In genomic region chr9:75632902-75633301, GRCm38 (mm10) we compare ENCODE assay signal across 9 mouse cellular contexts. TPM values are rescaled to one million over a fixed set of nuclear protein-coding genes. Genes with fewer than 3 reads are reported as not detected.
DNase-seq lines count a peak whose midpoint lies in the region; ATAC-seq and TF ChIP-seq lines count a peak whose summit lies in the region.
"Had no signal": no experiment of that assay in that cellular context is flagged by ENCODE, and none has a peak within 500 bp of the region (broad histone marks: within the 10 kb centered on the region; RNA-seq: fewer than 3 reads in every experiment).

No protein-coding gene starts in this region.

- intact Hi-C loops in gastrocnemius, adult 2 months (cut with DNase I), result no loop called here

- peaks cover 5% of the 10 kb centered on the region; the same call in 1 of the 2 replicates for H3K4me1 ChIP-seq in hindbrain, embryonic 13.5 days (replicated peaks)
- no peaks in the 10 kb centered on the region for H3K4me1 ChIP-seq in neural tube, embryonic 11.5 days (ENCODE audit: control insufficient read depth, insufficient read depth, low read length)

- H3K4me2 ChIP-seq in hindbrain, embryonic 13.5 days, result no peak overlapping the region
- no peak overlapping the region for H3K4me2 ChIP-seq in neural tube, embryonic 11.5 days (ENCODE audit: low read depth)

- H3K9ac ChIP-seq in hindbrain, embryonic 13.5 days, result no peak overlapping the region
- no peak overlapping the region for H3K9ac ChIP-seq in neural tube, embryonic 11.5 days (ENCODE audit: low read length)

- H3K27me3 ChIP-seq in hindbrain, embryonic 13.5 days, result no peaks in the 10 kb centered on the region
- no peaks in the 10 kb centered on the region for H3K27me3 ChIP-seq in neural tube, embryonic 11.5 days (ENCODE audit: control insufficient read depth, insufficient read depth, low read length)

- no peaks in the 10 kb centered on the region for H3K9me3 ChIP-seq in hindbrain, embryonic 13.5 days
- H3K9me3 ChIP-seq in neural tube, embryonic 11.5 days (ENCODE audit: control insufficient read depth, low read length), result no peaks in the 10 kb centered on the region

- no peak overlapping the region for H3K27ac ChIP-seq in gastrocnemius, adult 2 months
- no peak overlapping the region for H3K27ac ChIP-seq in hindbrain, embryonic 13.5 days
- no peak overlapping the region for H3K27ac ChIP-seq in neural tube, embryonic 11.5 days (ENCODE audit: low read depth, low read length)
- H3K27ac ChIP-seq: macrophage had no signal

- H3K36me3 ChIP-seq in hindbrain, embryonic 13.5 days, result peaks cover 12% of the 10 kb centered on the region
- H3K36me3 ChIP-seq in neural tube, embryonic 11.5 days (ENCODE audit: control insufficient read depth, insufficient read depth, low read length), result no peaks in the 10 kb centered on the region

- 12% methylated on average over 1 of the region's 1 CpGs for WGBS in hindbrain, embryonic 13.5 days
- 57% methylated on average over 1 of the region's 1 CpGs for WGBS in neural tube, embryonic 11.5 days

- DNase-seq in gastrocnemius, adult 2 months, result peak; percentile 39
- DNase-seq in gastrocnemius, postnatal 10 days, result no peak
- DNase-seq in thymus, postnatal 14 days, result peak; percentile 38
- no peak for DNase-seq in thymus, postnatal 36 days
- DNase-seq in neural tube, embryonic 11.5 days (ENCODE audit: low spot score), result peak; percentile 28
- no peak for DNase-seq in natural killer cell, adult 2 months (ENCODE audit: low spot score in 2 of 2)
- no peak for DNase-seq in T-cell, adult 2 months (ENCODE audit: low spot score)

- TF ChIP-seq CTCF in gastrocnemius, adult 2 months (IDR thresholded peaks at IDR 0.05), result peak; percentile 63

- no peak overlapping the region for H3K4me3 ChIP-seq in gastrocnemius, adult 2 months
- no peak overlapping the region for H3K4me3 ChIP-seq in hindbrain, embryonic 13.5 days
- H3K4me3 ChIP-seq in neural tube, embryonic 11.5 days (ENCODE audit: low read depth, low read length), result no peak overlapping the region

- ATAC-seq in hindbrain, embryonic 13.5 days (ENCODE audit: low FRiP score), result peak; percentile 28; the same call in 1 of the 2 replicates
- no peak for ATAC-seq in neural tube, embryonic 11.5 days (ENCODE audit: insufficient read depth, low FRiP score, low TSS enrichment)

RNA-seq across cellular contexts. Expression of gene Lysmd2, which starts 7.4 kb away (rescaled TPM):
- total RNA-seq in gastrocnemius, adult 2 months (2021), result 1 to 10 TPM; 4.0 to 4.7 TPM
- total RNA-seq in gastrocnemius, postnatal 10 days (2021), result 10 to 100 TPM in 1 of 2 experiments, 1 to 10 TPM in 1; 9.9 to 10.7 TPM
- 24.8 and 26.2 TPM in 2 replicates for polyA plus RNA-seq in hindbrain, embryonic 13.5 days (2015; fragmentation: Nextera tagmentation; extraction: Ambion mirVana)
- 15.9 and 16.6 TPM in 2 replicates for polyA plus RNA-seq in neural tube, embryonic 11.5 days (2014; fragmentation: Nextera tagmentation; extraction: Ambion mirVana)
- polyA plus RNA-seq: macrophage had no signal

RNA-seq across cellular contexts. Expression of gene Tmod2, which starts 21.8 kb away (rescaled TPM):
- total RNA-seq in gastrocnemius, adult 2 months (2021), result 1 to 10 TPM; 5.4 to 5.6 TPM
- 10 to 100 TPM; 11.7 to 14.2 TPM for total RNA-seq in gastrocnemius, postnatal 10 days (2021)
- 198 and 199 TPM in 2 replicates for polyA plus RNA-seq in hindbrain, embryonic 13.5 days (2015; fragmentation: Nextera tagmentation; extraction: Ambion mirVana)
- polyA plus RNA-seq in neural tube, embryonic 11.5 days (2014; fragmentation: Nextera tagmentation; extraction: Ambion mirVana), result 54.5 and 58.8 TPM in 2 replicates
- polyA plus RNA-seq: macrophage had no signal

RNA-seq across cellular contexts. Expression of gene Scg3, which starts 51.0 kb away (rescaled TPM):
- 1 to 10 TPM; 1.1 to 1.7 TPM for total RNA-seq in gastrocnemius, adult 2 months (2021)
- 1 to 10 TPM; 2.6 to 2.7 TPM for total RNA-seq in gastrocnemius, postnatal 10 days (2021)
- 131 and 139 TPM in 2 replicates for polyA plus RNA-seq in hindbrain, embryonic 13.5 days (2015; fragmentation: Nextera tagmentation; extraction: Ambion mirVana)
- polyA plus RNA-seq in neural tube, embryonic 11.5 days (2014; fragmentation: Nextera tagmentation; extraction: Ambion mirVana), result 60.4 and 62.4 TPM in 2 replicates
- polyA plus RNA-seq: macrophage had no signal

Comparison
In these comparisons a context has a peak if more than half of its experiments do, and no peak if none do; other contexts are left out.
1. DNase-seq: peak in gastrocnemius, adult 2 months (single experiment), thymus, postnatal 14 days (single experiment) and neural tube, embryonic 11.5 days (single experiment); none in gastrocnemius, postnatal 10 days (single experiment), thymus, postnatal 36 days (0 of 2), natural killer cell, adult 2 months (0 of 2) and T-cell, adult 2 months (single experiment).